Mouse (Mus musculus) heart, adult 2 months (tissue): ENCODE results near the gene Mex3d. TPM values are rescaled to one million over a fixed set of nuclear protein-coding genes. Genes with fewer than 3 reads are reported as not detected.

ENCODE experiments used
- DNase-seq, 2 experiments: peaks; one replicate each; pipeline ENCODE4 v3.0.0; 2021
- H3K27ac ChIP-seq: fragments of 200-600 bp; 2 replicates; pipeline ENCODE4 v1.8.1; 2022
- H3K27me3 ChIP-seq: fragments of 200-500 bp; 2 replicates; pipeline ENCODE4 v1.6.1; 2012; ENCODE audit warnings: mild to moderate bottlenecking, low read length, inconsistent platforms, mixed read lengths; ENCODE audit not compliant: control insufficient read depth, insufficient read depth
- H3K36me3 ChIP-seq: fragments of 200-500 bp; 2 replicates; pipeline ENCODE4 v1.6.1; 2012; ENCODE audit warnings: low read length, inconsistent platforms; ENCODE audit not compliant: control insufficient read depth, insufficient read depth
- H3K4me1 ChIP-seq: fragments of 200-500 bp; 2 replicates; pipeline ENCODE4 v1.6.1; 2011; ENCODE audit warnings: low read length; ENCODE audit not compliant: control insufficient read depth, insufficient read depth
- H3K4me3 ChIP-seq: fragments of 200-600 bp; 2 replicates; pipeline ENCODE4 v1.8.1; 2022
- H3K79me2 ChIP-seq: fragments of 200-500 bp; replicated peaks from 2 replicates; pipeline ENCODE4 v1.6.1; 2012; ENCODE audit warnings: mild to moderate bottlenecking, inconsistent platforms, low read length, moderate library complexity, mixed read lengths; ENCODE audit not compliant: control insufficient read depth, insufficient read depth
- H3K9ac ChIP-seq: fragments of 200-500 bp; 2 replicates; pipeline ENCODE4 v1.6.1; 2012; ENCODE audit warnings: low read depth, mild to moderate bottlenecking, control low read depth, inconsistent platforms, low read length, mixed read lengths
- CTCF ChIP-seq: fragments of 200-600 bp; IDR thresholded peaks from 2 replicates; pipeline ENCODE4 v1.8.1; 2022; ENCODE audit warnings: antibody characterized with exemption, mild to moderate bottlenecking, moderate library complexity
- EP300 ChIP-seq: fragments of 200-500 bp; IDR thresholded peaks from 2 replicates; pipeline ENCODE4 v1.6.1; 2011; ENCODE audit warnings: low read depth, low read length, control low read depth; ENCODE audit not compliant: insufficient read depth
- POLR2A ChIP-seq: fragments of 200-500 bp; IDR thresholded peaks from 2 replicates; pipeline ENCODE4 v1.6.1; 2011; ENCODE audit warnings: mild to moderate bottlenecking, low read depth, low read length, control low read depth; ENCODE audit not compliant: insufficient read depth
- WGBS: fragments of 180-500 bp; shearing (Covaris S2); methylation state at CpG from one replicate; pipeline ENCODE4 v1.1.7; 2018; 5-methylcytosine and 5-hydroxymethylcytosine counted together
- intact Hi-C: fragments of 180-260 bp; cut with DNase I; formaldehyde crosslinking; loops from one replicate; pipeline ENCODE4 v1.15.1; 2025
- polyA plus RNA-seq: library from polyadenylated mRNA; depleted of rRNA; stranded (reverse); fragments of >200 nt; gene quantifications from 2 replicates; pipeline ENCODE4 v1.2.3, GENCODE M21; 2012
- total RNA-seq, 2 experiments: library from RNA; stranded (reverse); gene quantifications; 2 replicates each; pipeline ENCODE4 v1.2.3; 2021

Gene Mex3d
- total and polyA plus RNA-seq, 3 experiments, result 7.3 to 7.9 (median 7.5) TPM

- intact Hi-C loops, result loop anchor here (5.0 kb wide), 1 partner anchor 194 kb away; the partner anchor contains the start of gene Efna2
- Histone ChIP-seq H3K36me3 (no peaks in the 10 kb centered on the region), H3K79me2 (no peaks in the 10 kb centered on the region), H3K4me1 (no peaks in the 10 kb centered on the region), H3K9ac (no peak overlapping the region), H3K4me3 (no peak overlapping the region), H3K27ac (no peak overlapping the region), H3K27me3 (no peaks in the 10 kb centered on the region)
- WGBS, result 13% methylated on average over 12 of the region's 12 CpGs
- no peak for DNase-seq
- TF ChIP-seq POLR2A (no peak), CTCF (no peak), EP300 (no peak)
These were observed 16.0 kb downstream of the Mex3d start for GRCm38 (mm10) chr10:80371411-80371966.

- no peak for DNase-seq
- TF ChIP-seq POLR2A, result no peak
- TF ChIP-seq EP300, result no peak
- peak; percentile 52 for TF ChIP-seq CTCF
- H3K4me1 ChIP-seq, result no peaks in the 10 kb centered on the region
- 70% methylated on average over 21 of the region's 21 CpGs for WGBS
- H3K27me3 ChIP-seq, result no peaks in the 10 kb centered on the region
- H3K9ac ChIP-seq, result no peak overlapping the region
- H3K27ac ChIP-seq, result no peak overlapping the region
- no peaks in the 10 kb centered on the region for H3K36me3 ChIP-seq
- intact Hi-C loops, result loop anchor here (5.0 kb wide), 1 partner anchor 193 kb away; the partner anchor contains the start of gene Efna2
- H3K4me3 ChIP-seq, result no peak overlapping the region
- H3K79me2 ChIP-seq, result no peaks in the 10 kb centered on the region
These were observed 17.3 kb downstream of the Mex3d start for GRCm38 (mm10) chr10:80369995-80370747.

GRCm38 (mm10) chr10:80368392-80368791 lies 19.1 kb downstream of the Mex3d start:
- no peak overlapping the region for H3K27ac ChIP-seq
- 87% methylated on average over 6 of the region's 6 CpGs for WGBS
- intact Hi-C loops, result no loop called here

GRCm38 (mm10) chr10:80367954-80368353 lies 19.5 kb downstream of the Mex3d start:
- H3K27me3 ChIP-seq, result no peaks in the 10 kb centered on the region
- no peak for TF ChIP-seq POLR2A
- no peak for TF ChIP-seq EP300
- TF ChIP-seq CTCF, result no peak

More at GRCm38 (mm10) chr10:80368392-80368791, 19.1 kb downstream of the Mex3d start:
- no peaks in the 10 kb centered on the region for H3K79me2 ChIP-seq
- H3K4me1 ChIP-seq, result no peaks in the 10 kb centered on the region
- no peak overlapping the region for H3K9ac ChIP-seq
- no peaks in the 10 kb centered on the region for H3K27me3 ChIP-seq
- H3K4me3 ChIP-seq, result no peak overlapping the region
- no peak for DNase-seq
- no peak for TF ChIP-seq EP300
- no peak for TF ChIP-seq POLR2A
- TF ChIP-seq CTCF, result no peak
- no peaks in the 10 kb centered on the region for H3K36me3 ChIP-seq

GRCm38 (mm10) chr10:80365736-80366135 lies 21.7 kb downstream of the Mex3d start:
- intact Hi-C loops, result no loop called here
- Histone ChIP-seq H3K79me2 (no peaks in the 10 kb centered on the region), H3K27me3 (no peaks in the 10 kb centered on the region; the same call in 1 of the 2 replicates), H3K36me3 (no peaks in the 10 kb centered on the region), H3K4me3 (no peak overlapping the region), H3K27ac (no peak overlapping the region), H3K9ac (no peak overlapping the region), H3K4me1 (no peaks in the 10 kb centered on the region)
- no peak for DNase-seq
- 59% methylated on average over 6 of the region's 6 CpGs for WGBS
- TF ChIP-seq POLR2A (no peak), EP300 (no peak), CTCF (no peak)

More at GRCm38 (mm10) chr10:80367954-80368353, 19.5 kb downstream of the Mex3d start:
- no peaks in the 10 kb centered on the region for H3K79me2 ChIP-seq
- H3K27ac ChIP-seq, result no peak overlapping the region
- H3K36me3 ChIP-seq, result no peaks in the 10 kb centered on the region
- H3K4me1 ChIP-seq, result no peaks in the 10 kb centered on the region
- WGBS, result 45% methylated on average over 5 of the region's 5 CpGs
- intact Hi-C loops, result no loop called here
- DNase-seq, result no peak
- H3K4me3 ChIP-seq, result no peak overlapping the region
- H3K9ac ChIP-seq, result no peak overlapping the region

GRCm38 (mm10) chr10:80363734-80364133 lies 23.7 kb downstream of the Mex3d start:
- Histone ChIP-seq H3K4me3 (no peak overlapping the region), H3K4me1 (no peaks in the 10 kb centered on the region), H3K27ac (no peak overlapping the region), H3K9ac (no peak overlapping the region), H3K27me3 (no peaks in the 10 kb centered on the region; the same call in 1 of the 2 replicates), H3K79me2 (no peaks in the 10 kb centered on the region), H3K36me3 (no peaks in the 10 kb centered on the region)
- intact Hi-C loops, result no loop called here
- TF ChIP-seq POLR2A (no peak), EP300 (no peak), CTCF (no peak)
- 43% methylated on average over 6 of the region's 6 CpGs for WGBS
- DNase-seq, result no peak
